Mouse (Mus musculus) heart, embryonic 11.5 days (tissue): ENCODE data around the gene Atp6v0e. TPM values are rescaled to one million over a fixed set of nuclear protein-coding genes. Genes with fewer than 3 reads are reported as not detected.

Source experiments
- ATAC-seq: fragments of 200-750 bp; cut with Nextera tagmentation; replicated peaks from 2 replicates; pipeline ENCODE4 v1.8.0; 2017; ENCODE audit warnings: moderate library complexity; ENCODE audit not compliant: insufficient number of reproducible peaks, low FRiP score, low TSS enrichment
- H3K27ac ChIP-seq: fragments of 300-500 bp; sonication (generic); 2 replicates; pipeline ENCODE4 v1.5.1; 2014; ENCODE audit warnings: mild to moderate bottlenecking, low read depth, low read length
- H3K27me3 ChIP-seq: fragments of 300-500 bp; sonication (generic); 2 replicates; pipeline ENCODE4 v1.6.1; 2014; ENCODE audit warnings: mild to moderate bottlenecking, low read length, mixed read lengths; ENCODE audit not compliant: control insufficient read depth, insufficient read depth
- H3K36me3 ChIP-seq: fragments of 300-500 bp; sonication (generic); 2 replicates; pipeline ENCODE4 v1.6.1; 2014; ENCODE audit warnings: mild to moderate bottlenecking, low read length, moderate library complexity, mixed read lengths; ENCODE audit not compliant: control insufficient read depth, insufficient read depth
- H3K4me1 ChIP-seq: fragments of 300-500 bp; sonication (generic); 2 replicates; pipeline ENCODE4 v1.6.1; 2014; ENCODE audit warnings: low read length; ENCODE audit not compliant: control insufficient read depth, insufficient read depth
- H3K4me2 ChIP-seq: fragments of 300-500 bp; sonication (generic); 2 replicates; pipeline ENCODE4 v1.6.1; 2014; ENCODE audit warnings: mild to moderate bottlenecking, moderate library complexity
- H3K4me3 ChIP-seq: fragments of 300-500 bp; sonication (generic); 2 replicates; pipeline ENCODE4 v1.5.1; 2014; ENCODE audit warnings: low read depth, low read length
- H3K9ac ChIP-seq: fragments of 300-500 bp; sonication (generic); 2 replicates; pipeline ENCODE4 v1.6.1; 2014; ENCODE audit warnings: mild to moderate bottlenecking, low read depth, low read length, moderate library complexity
- H3K9me3 ChIP-seq: fragments of 300-500 bp; sonication (generic); replicated peaks from 2 replicates; pipeline ENCODE4 v1.6.1; 2016; ENCODE audit warnings: low read length; ENCODE audit not compliant: control insufficient read depth
- WGBS: fragments of 180-500 bp; shearing (Covaris S2); extraction: QIAGEN DNeasy Blood & Tissue Kit; methylation state at CpG from one replicate; pipeline ENCODE4 v1.1.7; 2014; ENCODE audit not compliant: insufficient replicate concordance; 5-methylcytosine and 5-hydroxymethylcytosine counted together
- polyA plus RNA-seq: library from polyadenylated mRNA; unstranded; fragments of >200 nt; fragmentation: Nextera tagmentation; extraction: Ambion mirVana; gene quantifications from 2 replicates; pipeline ENCODE4 v1.2.1, GENCODE M21; 2014

The Atp6v0e gene
- 189 and 204 TPM in 2 replicates for polyA plus RNA-seq

GRCm38 (mm10) chr17:26662978-26663683 is at the start of gene Atp6v0e:
Atp6v0e (plus strand) TSS chr17:26663231.
- Histone ChIP-seq H3K27me3 (no peaks in the 10 kb centered on the region), H3K9me3 (no peaks in the 10 kb centered on the region), H3K4me1 (peaks cover 18% of the 10 kb centered on the region), H3K27ac (peak within 1 kb of the TSS; percentile 29), H3K4me3 (peak within 1 kb of the TSS; percentile 72), H3K9ac (peak within 1 kb of the TSS; percentile 81), H3K36me3 (no peaks in the 10 kb centered on the region), H3K4me2 (peak within 1 kb of the TSS; percentile 86)
- peak; percentile 74 for ATAC-seq
- WGBS, result 2% methylated on average over 28 of the region's 28 CpGs

- H3K27ac ChIP-seq, result 0 out of 2 replicates have a peak overlapping the region, but pooled peaks have one; percentile 24
- no peak overlapping the region for H3K9ac ChIP-seq
- no peaks in the 10 kb centered on the region for H3K27me3 ChIP-seq
- no peaks in the 10 kb centered on the region for H3K9me3 ChIP-seq
- H3K36me3 ChIP-seq, result 0 out of 2 replicates have a peak, but pooled peaks cover 6% of the 10 kb centered on the region
- H3K4me3 ChIP-seq, result no peak overlapping the region
- peaks cover 18% of the 10 kb centered on the region for H3K4me1 ChIP-seq
- WGBS, result 68% methylated on average over 6 of the region's 6 CpGs
- no peak overlapping the region for H3K4me2 ChIP-seq
- ATAC-seq, result no peak
Measured at GRCm38 (mm10) chr17:26614286-26614685, 48.7 kb upstream of the Atp6v0e start.

- Histone ChIP-seq H3K9me3 (no peaks in the 10 kb centered on the region), H3K9ac (no peak overlapping the region), H3K4me2 (no peak overlapping the region), H3K4me3 (no peak overlapping the region), H3K36me3 (0 out of 2 replicates have a peak, but pooled peaks cover 6% of the 10 kb centered on the region), H3K27ac (no peak overlapping the region), H3K27me3 (no peaks in the 10 kb centered on the region), H3K4me1 (peaks cover 18% of the 10 kb centered on the region)
- no peak for ATAC-seq
- 81% methylated on average over 9 of the region's 9 CpGs for WGBS
Measured at GRCm38 (mm10) chr17:26614708-26615486, 48.1 kb upstream of the Atp6v0e start.

GRCm38 (mm10) chr17:26616696-26617095 is 46.3 kb upstream of the Atp6v0e start:
- H3K4me2 ChIP-seq, result no peak overlapping the region
- H3K4me3 ChIP-seq, result no peak overlapping the region
- H3K27ac ChIP-seq, result no peak overlapping the region
- H3K27me3 ChIP-seq, result no peaks in the 10 kb centered on the region
- H3K4me1 ChIP-seq, result peaks cover 6% of the 10 kb centered on the region
- H3K9me3 ChIP-seq, result no peaks in the 10 kb centered on the region
- no peak overlapping the region for H3K9ac ChIP-seq
- H3K36me3 ChIP-seq, result 0 out of 2 replicates have a peak, but pooled peaks cover 6% of the 10 kb centered on the region
- no peak for ATAC-seq
- 73% methylated on average over 2 of the region's 2 CpGs for WGBS

GRCm38 (mm10) chr17:26618498-26618897 is 44.5 kb upstream of the Atp6v0e start:
- Histone ChIP-seq H3K9me3 (no peaks in the 10 kb centered on the region), H3K9ac (no peak overlapping the region), H3K36me3 (0 out of 2 replicates have a peak, but pooled peaks cover 3% of the 10 kb centered on the region), H3K27ac (no peak overlapping the region), H3K4me2 (no peak overlapping the region), H3K27me3 (no peaks in the 10 kb centered on the region), H3K4me1 (no peaks in the 10 kb centered on the region), H3K4me3 (no peak overlapping the region)
- ATAC-seq, result no peak
- WGBS, result 78% methylated on average over 5 of the region's 5 CpGs

GRCm38 (mm10) chr17:26619577-26619976 is 43.5 kb upstream of the Atp6v0e start:
- Histone ChIP-seq H3K4me3 (no peak overlapping the region), H3K4me1 (no peaks in the 10 kb centered on the region), H3K27ac (no peak overlapping the region), H3K27me3 (no peaks in the 10 kb centered on the region), H3K9ac (no peak overlapping the region), H3K9me3 (no peaks in the 10 kb centered on the region), H3K36me3 (peaks cover 7% of the 10 kb centered on the region; the same call in 1 of the 2 replicates), H3K4me2 (no peak overlapping the region)
- WGBS, result 82% methylated on average over 6 of the region's 6 CpGs
- no peak for ATAC-seq

GRCm38 (mm10) chr17:26620292-26620691 is 42.7 kb upstream of the Atp6v0e start:
- Histone ChIP-seq H3K9ac (no peak overlapping the region), H3K36me3 (peaks cover 10% of the 10 kb centered on the region; the same call in 1 of the 2 replicates), H3K27ac (no peak overlapping the region), H3K4me2 (no peak overlapping the region), H3K27me3 (no peaks in the 10 kb centered on the region), H3K4me1 (no peaks in the 10 kb centered on the region), H3K9me3 (no peaks in the 10 kb centered on the region), H3K4me3 (no peak overlapping the region)
- ATAC-seq, result no peak
- WGBS, result 96% methylated on average over 6 of the region's 6 CpGs

GRCm38 (mm10) chr17:26620786-26621766 is 42.0 kb upstream of the Atp6v0e start:
- Histone ChIP-seq H3K27ac (no peak overlapping the region), H3K4me1 (no peaks in the 10 kb centered on the region), H3K36me3 (peaks cover 10% of the 10 kb centered on the region), H3K27me3 (no peaks in the 10 kb centered on the region), H3K9ac (no peak overlapping the region), H3K4me3 (no peak overlapping the region), H3K9me3 (no peaks in the 10 kb centered on the region), H3K4me2 (no peak overlapping the region)
- WGBS, result 86% methylated on average over 17 of the region's 17 CpGs
- ATAC-seq, result no peak
